Mouse (Mus musculus) limb, embryonic 14.5 days (tissue): ENCODE results near the gene Crip2. TPM values are rescaled to one million over a fixed set of nuclear protein-coding genes. Genes with fewer than 3 reads are reported as not detected.

Experiments
- ATAC-seq: fragments of 200-750 bp; cut with Nextera tagmentation; 2 replicates; pipeline ENCODE4 v1.8.0; 2017; ENCODE audit warnings: low read depth, moderate number of reproducible peaks, moderate TSS enrichment; ENCODE audit not compliant: low FRiP score
- DNase-seq: peaks from one replicate; pipeline ENCODE4 v3.0.0-alpha.2; 2015; ENCODE audit warnings: low spot score
- H3K27ac ChIP-seq: fragments of 300-500 bp; sonication (generic); replicated peaks from 2 replicates; pipeline ENCODE4 v1.5.1; 2014; ENCODE audit warnings: low read depth, mild to moderate bottlenecking, low read length, moderate library complexity, mixed read lengths
- H3K27me3 ChIP-seq: fragments of 300-500 bp; sonication (generic); 2 replicates; pipeline ENCODE4 v1.6.1; 2014; ENCODE audit warnings: low read length, mixed read lengths; ENCODE audit not compliant: control insufficient read depth, insufficient read depth
- H3K36me3 ChIP-seq: fragments of 300-500 bp; sonication (generic); 2 replicates; pipeline ENCODE4 v1.6.1; 2014; ENCODE audit warnings: mild to moderate bottlenecking, low read length, moderate library complexity, mixed read lengths; ENCODE audit not compliant: control insufficient read depth, insufficient read depth
- H3K4me1 ChIP-seq: fragments of 300-500 bp; sonication (generic); 2 replicates; pipeline ENCODE4 v1.6.1; 2014; ENCODE audit warnings: antibody characterized with exemption, low read length, mixed read lengths; ENCODE audit not compliant: control insufficient read depth, insufficient read depth
- H3K4me2 ChIP-seq: fragments of 300-500 bp; sonication (generic); replicated peaks from 2 replicates; pipeline ENCODE4 v1.6.1; 2014; ENCODE audit warnings: low read depth, mild to moderate bottlenecking, low read length, moderate library complexity; ENCODE audit not compliant: severe bottlenecking
- H3K4me3 ChIP-seq: fragments of 300-500 bp; sonication (generic); replicated peaks from 2 replicates; pipeline ENCODE4 v1.5.1; 2014; ENCODE audit warnings: low read length
- H3K9ac ChIP-seq: fragments of 300-500 bp; sonication (generic); 2 replicates; pipeline ENCODE4 v1.6.1; 2014; ENCODE audit warnings: mild to moderate bottlenecking, low read depth, low read length, moderate library complexity; ENCODE audit not compliant: severe bottlenecking
- H3K9me3 ChIP-seq: fragments of 300-500 bp; sonication (generic); 2 replicates; pipeline ENCODE4 v1.6.1; 2016; ENCODE audit warnings: low read length; ENCODE audit not compliant: control insufficient read depth
- POLR2A ChIP-seq: fragments of 200-500 bp; IDR thresholded peaks from 2 replicates; pipeline ENCODE4 v1.8.0; 2012; ENCODE audit warnings: inconsistent platforms, mild to moderate bottlenecking, moderate library complexity, borderline replicate concordance; ENCODE audit not compliant: insufficient read depth, insufficient read length; ENCODE audit errors: extremely low read depth
- WGBS: fragments of 180-500 bp; shearing (Covaris S2); extraction: QIAGEN DNeasy Blood & Tissue Kit; methylation state at CpG from one replicate; pipeline ENCODE4 v1.1.7; 2014; 5-methylcytosine and 5-hydroxymethylcytosine counted together
- polyA plus RNA-seq, 2 experiments: library from polyadenylated mRNA; depleted of rRNA in 1 of 2; stranded (reverse) in 1 of 2; unstranded in 1 of 2; fragments of >200 nt; fragmentation: Nextera tagmentation in 1 of 2; extraction: Ambion mirVana in 1 of 2; gene quantifications; 2 replicates each; pipeline versions ENCODE4 v1.2.1 to v1.2.3; 2012 to 2014

Gene Crip2
- polyA plus RNA-seq, 2 experiments, result 91.4 to 99.1 TPM

- Histone ChIP-seq H3K4me3 (no peak overlapping the region), H3K36me3 (peaks cover 27% of the 10 kb centered on the region), H3K27ac (no peak overlapping the region), H3K4me1 (peaks cover 19% of the 10 kb centered on the region), H3K27me3 (0 out of 2 replicates have a peak, but pooled peaks cover 5% of the 10 kb centered on the region), H3K4me2 (peak overlapping the region; percentile 84; the same call in 1 of the 2 replicates), H3K9ac (no peak overlapping the region), H3K9me3 (no peaks in the 10 kb centered on the region)
- TF ChIP-seq POLR2A, result no peak
- WGBS, result 89% methylated on average over 51 of the region's 51 CpGs
- ATAC-seq (no peak), DNase-seq (no peak)
These were observed 48.5 kb downstream of the Crip2 start for GRCm38 (mm10) chr12:113188349-113189055.

- Histone ChIP-seq H3K36me3 (peaks cover 23% of the 10 kb centered on the region), H3K4me1 (no peaks in the 10 kb centered on the region), H3K9me3 (no peaks in the 10 kb centered on the region), H3K27ac (no peak overlapping the region), H3K4me2 (no peak overlapping the region), H3K9ac (no peak overlapping the region), H3K27me3 (no peaks in the 10 kb centered on the region), H3K4me3 (no peak overlapping the region)
- WGBS, result 64% methylated on average over 2 of the region's 2 CpGs
- no peak for TF ChIP-seq POLR2A
- no peak for DNase-seq
- no peak for ATAC-seq
These were observed 53.4 kb downstream of the Crip2 start for GRCm38 (mm10) chr12:113193423-113193822.

Other genes starting within 250 kb of the Crip2 start
- 45.8 and 48.4 TPM in 2 replicates for gene Jag2, start 210.5 kb upstream of the Crip2 start, polyA plus RNA-seq (2012; rRNA removed)
- 12.5 and 14.3 TPM in 2 replicates for gene Jag2, start 210.5 kb upstream of the Crip2 start, polyA plus RNA-seq (2014; fragmentation: Nextera tagmentation; extraction: Ambion mirVana)
- 50.4 and 54.4 TPM in 2 replicates for gene Nudt14, start 198.1 kb upstream of the Crip2 start, polyA plus RNA-seq (2012; rRNA removed)
- 78.4 and 96.0 TPM in 2 replicates for gene Nudt14, start 198.1 kb upstream of the Crip2 start, polyA plus RNA-seq (2014; fragmentation: Nextera tagmentation; extraction: Ambion mirVana)
- 31.0 and 52.7 TPM in 2 replicates for gene Btbd6, start 163.8 kb upstream of the Crip2 start, polyA plus RNA-seq (2012; rRNA removed)
- gene Btbd6, start 163.8 kb upstream of the Crip2 start, polyA plus RNA-seq (2014; fragmentation: Nextera tagmentation; extraction: Ambion mirVana), result 27.3 and 27.4 TPM in 2 replicates
- 82.5 and 97.4 TPM in 2 replicates for gene Brf1, start 139.5 kb upstream of the Crip2 start, polyA plus RNA-seq (2012; rRNA removed)
- gene Brf1, start 139.5 kb upstream of the Crip2 start, polyA plus RNA-seq (2014; fragmentation: Nextera tagmentation; extraction: Ambion mirVana), result 60.9 and 66.2 TPM in 2 replicates
- 55.0 and 62.3 TPM in 2 replicates for gene Pacs2, start 125.7 kb upstream of the Crip2 start, polyA plus RNA-seq (2012; rRNA removed)
- gene Pacs2, start 125.7 kb upstream of the Crip2 start, polyA plus RNA-seq (2014; fragmentation: Nextera tagmentation; extraction: Ambion mirVana), result 16.3 and 16.5 TPM in 2 replicates
- gene Tex22, start 65.7 kb upstream of the Crip2 start, polyA plus RNA-seq (2012; rRNA removed), result 0.13 and 0.28 TPM in 2 replicates
- gene Tex22, start 65.7 kb upstream of the Crip2 start, polyA plus RNA-seq (2014; fragmentation: Nextera tagmentation; extraction: Ambion mirVana), result not detected in 2 replicates
- gene Mta1, start 42.0 kb upstream of the Crip2 start, polyA plus RNA-seq (2012; rRNA removed), result 126 and 161 TPM in 2 replicates
- 21.1 and 25.0 TPM in 2 replicates for gene Mta1, start 42.0 kb upstream of the Crip2 start, polyA plus RNA-seq (2014; fragmentation: Nextera tagmentation; extraction: Ambion mirVana)
- gene Crip1, start 6.1 kb downstream of the Crip2 start, polyA plus RNA-seq (2012; rRNA removed), result 387 and 403 TPM in 2 replicates
- gene Crip1, start 6.1 kb downstream of the Crip2 start, polyA plus RNA-seq (2014; fragmentation: Nextera tagmentation; extraction: Ambion mirVana), result 344 and 469 TPM in 2 replicates
- gene Tedc1, start 16.2 kb downstream of the Crip2 start, polyA plus RNA-seq (2012; rRNA removed), result 30.8 and 36.8 TPM in 2 replicates
- gene Tedc1, start 16.2 kb downstream of the Crip2 start, polyA plus RNA-seq (2014; fragmentation: Nextera tagmentation; extraction: Ambion mirVana), result 19.5 and 22.6 TPM in 2 replicates
- gene Tmem121, start 45.7 kb downstream of the Crip2 start, polyA plus RNA-seq (2012; rRNA removed), result 29.6 and 43.4 TPM in 2 replicates
- gene Tmem121, start 45.7 kb downstream of the Crip2 start, polyA plus RNA-seq (2014; fragmentation: Nextera tagmentation; extraction: Ambion mirVana), result 10.1 and 12.3 TPM in 2 replicates